Mouse (Mus musculus) Patski (cell line): ENCODE data around the gene Clec10a. TPM values are rescaled to one million over a fixed set of nuclear protein-coding genes. Genes with fewer than 3 reads are reported as not detected.
A peak's percentile ranks its signal among the peaks of the same experiment; 100 is the strongest.

Experiments
- ATAC-seq: fragments of 100-300 bp; one replicate; pipeline ENCODE4 v1.8.0; 2021
- CTCF ChIA-PET: fragments of 350-600 bp; sonication (Branson Sonifier 250); formaldehyde crosslinking; loops from one replicate; lab custom pipeline; 2022; ENCODE audit warnings: inconsistent platforms; lab: Charles Lee
- POLR2A ChIA-PET: fragments of 350-600 bp; sonication (Branson Sonifier 250); formaldehyde crosslinking; loops from one replicate; lab custom pipeline; 2022; ENCODE audit warnings: antibody characterized with exemption, inconsistent platforms; lab: Charles Lee
- DNase-seq: peaks from one replicate; pipeline ENCODE4 v3.0.0-alpha.2; 2011; ENCODE audit warnings: low read depth, low spot score
- H3K27me3 ChIP-seq: fragments of 371-371 bp; one replicate; pipeline ENCODE4 v1.5.1; 2021
- CTCF ChIP-seq: fragments of 100-300 bp; IDR thresholded peaks from one replicate; pipeline ENCODE4 v1.5.1; 2021
- in situ Hi-C: fragments of 300-500 bp; cut with MboI; formaldehyde crosslinking; loops from 3 replicates; pipeline ENCODE4 v1.11.1; 2018; ENCODE audit warnings: low pct_unique_long_range_greater_than_20kb, mixed read lengths
- polyA plus RNA-seq: library from polyadenylated mRNA; unstranded; gene quantifications from one replicate; pipeline ENCODE4 v1.2.3, GENCODE M21; 2021

Clec10a gene
- polyA plus RNA-seq, 1 experiment from 2014 or later, result not detected

DNA sequence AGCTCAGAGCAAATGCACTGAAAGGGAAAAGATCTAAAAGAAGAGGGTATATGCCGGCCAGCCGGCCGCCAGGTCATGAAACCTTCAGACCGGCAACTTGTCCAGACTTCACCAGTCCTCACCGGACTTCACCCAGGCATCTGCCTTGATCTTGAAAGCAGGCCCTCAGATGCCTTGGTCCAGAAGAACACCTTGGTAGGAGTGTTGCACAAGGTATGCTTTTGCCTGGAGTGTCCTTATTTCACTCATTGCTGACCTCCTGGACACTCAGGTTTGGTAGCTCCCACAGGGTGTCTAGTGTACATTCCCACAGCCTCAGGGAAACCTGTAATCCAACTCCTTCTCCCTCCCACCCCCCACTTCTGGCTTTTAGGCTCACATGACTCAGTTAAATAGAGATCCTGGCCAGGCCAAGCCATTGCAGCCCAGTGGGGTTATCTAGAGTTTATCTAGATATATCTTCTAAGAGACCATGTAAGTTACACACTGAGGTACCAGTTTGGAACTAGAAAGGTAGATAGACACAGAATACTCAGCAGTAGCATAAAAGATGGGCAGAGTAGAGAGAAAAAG is 44.1 kb downstream of the Clec10a start:
- in situ Hi-C loops, result loop anchor here (5.0 kb wide), 1 partner anchor 143 kb away; no protein-coding TSS in a partner anchor
- ChIA-PET CTCF (interaction anchor here (1.0 to 1.6 kb wide), 4 partner anchors 10 to 129 kb away, joined by 3 to 6 read pairs (median 4); partner anchors contain the start of gene Slc16a11), POLR2A (no interaction called here)
- ATAC-seq, result no peak
- no peak for TF ChIP-seq CTCF
- H3K27me3 ChIP-seq, result no peaks in the 10 kb centered on the region
- no peak for DNase-seq

DNA sequence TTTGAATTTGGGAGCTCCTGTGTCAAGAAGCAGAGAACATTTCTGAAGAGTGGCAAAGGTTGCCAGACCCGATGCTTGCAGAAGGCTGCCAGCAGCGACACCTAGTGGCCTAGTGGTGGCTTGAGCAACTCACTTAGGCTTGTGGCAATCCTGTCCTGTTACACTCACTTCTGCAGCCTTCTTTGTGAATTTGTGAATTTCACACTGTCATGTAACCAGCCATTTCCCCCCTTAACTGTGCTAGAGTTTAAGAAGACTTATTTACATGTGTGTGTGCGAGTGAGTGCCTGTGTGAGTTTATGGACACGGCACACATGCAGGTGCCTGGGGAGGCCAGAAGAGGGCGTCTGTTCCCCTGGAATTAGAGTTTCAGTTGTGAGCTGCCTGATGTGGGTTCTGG is 45.7 kb downstream of the Clec10a start:
- H3K27me3 ChIP-seq, result no peaks in the 10 kb centered on the region
- in situ Hi-C loops, result loop anchor here (5.0 kb wide), 1 partner anchor 144 kb away; no protein-coding TSS in a partner anchor
- ATAC-seq (no peak), DNase-seq (no peak)
- peak; percentile 98 for TF ChIP-seq CTCF
- CTCF ChIA-PET, result interaction anchor here (0.6 to 1.6 kb wide), 11 partner anchors 8 to 131 kb away, joined by 3 to 19 read pairs (median 4); partner anchors contain the start of gene Slc16a11
- POLR2A ChIA-PET, result interaction anchor here (0.8 to 0.9 kb wide), 2 partner anchors 11 to 39 kb away, joined by 3 read pairs; partner anchors contain the start of gene Slc16a11

DNA sequence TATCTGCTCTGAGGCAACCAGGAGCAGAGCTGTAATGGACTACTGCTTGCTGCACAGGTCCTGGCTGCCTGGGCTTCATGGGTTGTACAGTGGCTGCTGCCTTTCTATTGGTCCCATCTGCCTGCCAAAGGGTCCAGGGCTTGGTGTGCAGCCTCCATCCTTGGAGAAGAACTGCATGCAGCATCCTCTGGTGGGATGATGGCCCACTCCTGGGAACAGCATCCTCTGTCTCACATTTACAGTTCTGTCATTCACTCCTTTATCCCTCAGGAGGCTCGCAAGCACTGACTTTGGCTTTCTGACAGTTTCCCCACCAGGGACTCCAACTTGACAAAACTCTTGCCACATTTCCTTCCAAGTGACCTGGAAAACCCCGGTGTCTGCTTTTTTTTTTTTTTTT is 50.8 kb downstream of the Clec10a start:
- DNase-seq, result no peak
- ATAC-seq, result no peak
- CTCF ChIA-PET, result interaction anchor here (1.2 kb wide), 1 partner anchor 24 kb away, joined by 4 read pairs; no protein-coding TSS in a partner anchor
- TF ChIP-seq CTCF, result no peak
- in situ Hi-C loops, result loop anchor here (5.0 kb wide), 1 partner anchor 34 kb away; no protein-coding TSS in a partner anchor
- POLR2A ChIA-PET, result no interaction called here
- no peaks in the 10 kb centered on the region for H3K27me3 ChIP-seq

DNA sequence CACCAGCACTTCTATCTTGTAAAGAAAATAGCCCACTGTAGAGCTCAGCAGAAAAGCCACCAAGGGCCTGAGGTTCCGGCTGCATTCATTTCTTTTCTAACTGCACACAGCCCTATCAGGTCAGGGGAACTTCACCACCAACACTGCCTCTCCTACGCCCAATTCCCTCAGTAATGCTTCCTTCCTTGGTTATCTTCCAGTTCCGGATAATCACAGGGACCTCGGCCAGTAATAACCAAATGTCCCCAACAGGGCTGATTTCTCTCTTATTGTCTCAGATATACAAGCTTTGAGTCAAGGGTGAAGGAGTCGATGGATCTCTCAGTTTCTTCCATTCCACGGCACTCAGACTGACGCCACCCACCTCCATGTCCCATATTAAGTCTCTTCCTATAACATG is 51.3 kb downstream of the Clec10a start:
- ATAC-seq (no peak), DNase-seq (no peak)
- no peak for TF ChIP-seq CTCF
- CTCF ChIA-PET, result interaction anchor here (1.2 kb wide), 1 partner anchor 23 kb away, joined by 4 read pairs; no protein-coding TSS in a partner anchor
- in situ Hi-C loops, result loop anchor here (5.0 kb wide), 1 partner anchor 35 kb away; no protein-coding TSS in a partner anchor
- POLR2A ChIA-PET, result no interaction called here
- no peaks in the 10 kb centered on the region for H3K27me3 ChIP-seq

DNA sequence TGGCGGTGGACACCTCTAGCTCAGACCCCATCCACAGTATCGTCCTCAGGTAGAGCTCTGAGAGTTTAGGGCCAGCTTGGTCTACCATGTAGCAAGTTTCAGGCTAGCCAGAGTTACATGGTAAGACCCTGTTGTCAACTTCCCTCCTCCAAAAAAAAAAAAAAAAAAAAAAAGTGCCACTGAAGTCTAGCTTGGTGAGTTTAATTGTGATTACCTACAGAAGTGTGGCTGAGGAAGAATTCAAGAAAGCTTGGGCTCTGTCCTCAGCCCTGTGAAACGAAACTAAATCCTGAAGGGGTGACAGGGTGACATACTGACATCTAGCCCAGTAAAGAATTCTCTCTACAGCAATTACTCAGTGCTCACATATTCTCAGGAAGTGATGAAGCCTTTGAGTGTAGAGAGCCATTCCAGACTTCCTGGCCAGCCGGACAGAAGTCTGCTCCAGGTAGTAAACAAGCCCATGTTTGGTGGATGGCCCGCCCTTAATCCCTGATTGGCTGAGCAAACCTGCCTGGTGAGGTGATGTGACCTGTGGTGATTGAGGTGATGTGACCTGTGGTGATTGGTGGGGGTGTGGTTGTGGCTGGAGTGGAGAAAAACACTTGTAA is 52.9 kb downstream of the Clec10a start:
- no peak for ATAC-seq
- ChIA-PET POLR2A (interaction anchor here (0.6 to 0.8 kb wide), 4 partner anchors 59 to 194 kb away, joined by 3 to 6 read pairs (median 5); no protein-coding TSS in a partner anchor), CTCF (interaction anchor here (0.6 to 1.3 kb wide), 4 partner anchors 8 to 123 kb away, joined by 3 to 6 read pairs (median 3); no protein-coding TSS in a partner anchor)
- in situ Hi-C loops, result loop anchor here (5.0 kb wide), 1 partner anchor 37 kb away; no protein-coding TSS in a partner anchor
- TF ChIP-seq CTCF, result no peak
- no peak for DNase-seq
- H3K27me3 ChIP-seq, result no peaks in the 10 kb centered on the region

DNA sequence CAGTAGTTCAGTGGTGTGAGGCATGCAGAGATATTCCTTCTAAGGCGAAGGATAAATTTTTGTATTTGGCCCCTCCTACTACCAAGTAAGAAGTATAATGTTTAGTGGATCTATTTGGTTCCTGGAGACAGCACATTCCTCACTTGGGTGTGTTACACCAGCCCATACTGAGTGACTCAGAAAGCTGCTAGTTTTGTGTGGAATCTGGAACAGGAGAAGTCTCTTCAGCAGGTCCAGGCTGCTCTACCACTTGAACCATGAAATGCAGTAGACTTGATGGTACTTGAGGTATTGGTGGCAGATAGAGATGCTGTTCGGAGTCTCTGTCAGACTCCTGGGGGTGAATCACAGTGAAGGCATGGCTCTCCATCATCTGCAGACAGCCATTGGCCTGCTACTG is 54.7 kb downstream of the Clec10a start:
- H3K27me3 ChIP-seq, result no peaks in the 10 kb centered on the region
- TF ChIP-seq CTCF, result no peak
- CTCF ChIA-PET, result interaction anchor here (1.1 to 3.6 kb wide), 4 partner anchors 9 to 31 kb away, joined by 3 to 19 read pairs (median 4); partner anchors contain the start of gene Bcl6b
- POLR2A ChIA-PET, result no interaction called here
- DNase-seq (no peak), ATAC-seq (no peak)
- in situ Hi-C loops, result loop anchor here (10.0 kb wide), 1 partner anchor 276 kb away; the partner anchor contains the start of gene Ybx2

DNA sequence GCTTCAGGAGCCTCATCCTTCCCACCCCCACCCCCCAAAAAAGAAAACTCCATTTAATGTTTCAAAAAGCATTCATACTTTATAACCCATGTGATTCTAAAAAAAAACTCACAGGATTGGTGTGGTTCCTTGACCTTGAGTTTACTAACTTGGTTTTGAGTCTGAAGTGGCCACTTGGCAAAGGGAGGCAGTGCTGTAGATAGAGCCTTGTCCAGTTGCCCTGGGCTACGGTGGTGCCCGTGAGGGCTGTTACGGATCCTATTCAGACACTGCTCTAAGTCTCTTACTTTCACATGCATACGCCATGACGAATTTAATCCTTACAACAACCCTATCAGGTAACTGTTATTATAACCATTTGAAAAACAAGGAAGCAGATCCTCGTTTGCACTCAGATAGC is 56.0 kb downstream of the Clec10a start:
- in situ Hi-C loops, result loop anchor here (10.0 kb wide), 1 partner anchor 277 kb away; the partner anchor contains the start of gene Ybx2
- DNase-seq (no peak), ATAC-seq (no peak)
- POLR2A ChIA-PET, result interaction anchor here (0.7 to 1.2 kb wide), 2 partner anchors 11 to 119 kb away, joined by 3 read pairs; no protein-coding TSS in a partner anchor
- CTCF ChIA-PET, result interaction anchor here (1.2 to 3.6 kb wide), 5 partner anchors 10 to 63 kb away, joined by 3 to 19 read pairs (median 7); no protein-coding TSS in a partner anchor
- TF ChIP-seq CTCF, result no peak
- no peaks in the 10 kb centered on the region for H3K27me3 ChIP-seq

DNA sequence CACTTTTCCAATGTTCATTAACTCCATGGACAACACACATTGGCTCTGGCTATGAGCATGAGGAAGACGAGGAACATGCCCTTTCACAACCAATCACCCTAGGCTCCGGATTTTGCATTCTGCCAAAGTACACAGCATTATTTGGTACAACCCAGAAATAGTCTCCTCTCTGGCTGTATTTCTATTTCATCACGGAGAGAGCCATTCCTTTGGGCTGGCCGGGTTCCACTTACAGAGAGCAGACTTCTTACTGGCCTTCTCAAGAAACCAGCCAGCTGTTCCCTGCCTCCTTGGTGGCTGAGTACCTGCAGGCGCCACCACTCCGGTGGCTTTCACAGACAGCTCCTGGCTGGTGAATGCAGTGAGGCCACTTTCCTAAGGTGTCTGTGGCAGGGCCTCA is 56.4 kb downstream of the Clec10a start, which contains the start of gene Slc16a11:
TSS of gene Slc16a11 (plus strand) at position 330 of the 400 bp plus-strand sequence.
- POLR2A ChIA-PET, result interaction anchor here (1.2 kb wide), 1 partner anchor 11 kb away, joined by 3 read pairs; no protein-coding TSS in a partner anchor
- H3K27me3 ChIP-seq, result no peaks in the 10 kb centered on the region
- in situ Hi-C loops, result loop anchor here (10.0 kb wide), 1 partner anchor 278 kb away; the partner anchor contains the start of gene Ybx2
- ATAC-seq, result no peak
- DNase-seq, result no peak
- no peak for TF ChIP-seq CTCF
- CTCF ChIA-PET, result interaction anchor here (1.1 to 3.6 kb wide), 8 partner anchors 11 to 63 kb away, joined by 3 to 19 read pairs (median 6); no protein-coding TSS in a partner anchor

DNA sequence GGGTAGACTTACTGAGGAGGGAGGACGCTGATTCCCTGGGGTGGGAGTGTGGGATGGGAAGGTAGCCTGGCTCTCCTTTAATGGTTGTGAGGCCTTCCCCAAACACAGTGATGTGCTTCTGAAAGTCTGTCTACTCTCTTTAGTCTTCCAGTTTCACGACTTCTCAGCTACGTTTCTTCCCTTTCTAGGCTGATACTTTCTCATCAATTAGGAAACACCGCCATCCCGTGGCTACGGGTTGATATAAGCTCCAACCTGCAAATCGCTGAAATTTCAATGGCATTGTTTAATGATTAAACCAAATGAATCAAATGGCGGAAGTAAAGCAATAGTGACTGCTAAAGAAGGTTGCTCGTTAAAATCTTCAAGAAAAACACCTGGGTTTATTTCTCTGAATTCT is 56.9 kb downstream of the Clec10a start:
- in situ Hi-C loops, result loop anchor here (10.0 kb wide), 1 partner anchor 278 kb away; the partner anchor contains the start of gene Ybx2
- ChIA-PET CTCF (interaction anchor here (0.8 to 3.6 kb wide), 11 partner anchors 8 to 149 kb away, joined by 3 to 19 read pairs (median 6); no protein-coding TSS in a partner anchor), POLR2A (interaction anchor here (1.2 kb wide), 1 partner anchor 11 kb away, joined by 3 read pairs; no protein-coding TSS in a partner anchor)
- TF ChIP-seq CTCF, result no peak
- DNase-seq, result no peak
- no peaks in the 10 kb centered on the region for H3K27me3 ChIP-seq
- ATAC-seq, result peak; percentile 45

DNA sequence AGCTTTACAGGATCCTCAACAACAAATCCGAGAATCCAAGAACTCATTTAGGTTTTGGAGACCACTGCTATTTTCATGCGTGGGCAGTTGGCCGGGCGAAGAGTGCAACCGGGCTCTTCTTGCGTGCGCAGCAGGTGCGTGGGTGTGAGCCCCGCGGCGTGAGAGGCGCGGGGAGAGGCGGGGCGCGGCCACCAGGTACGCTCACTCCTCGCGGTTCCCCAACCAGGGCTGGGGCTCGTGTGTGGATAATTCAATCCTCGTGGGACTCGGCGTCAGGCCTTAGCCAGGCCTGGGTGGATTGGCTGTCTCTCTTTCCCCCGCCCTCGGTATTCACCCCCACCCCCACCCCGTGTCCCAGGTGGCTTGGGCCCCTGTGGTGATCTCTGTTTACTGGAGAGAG is 57.7 kb downstream of the Clec10a start:
- DNase-seq (no peak), ATAC-seq (no peak)
- in situ Hi-C loops, result loop anchor here (10.0 kb wide), 1 partner anchor 279 kb away; the partner anchor contains the start of gene Ybx2
- H3K27me3 ChIP-seq, result no peaks in the 10 kb centered on the region
- ChIA-PET CTCF (interaction anchor here (0.8 to 3.6 kb wide), 7 partner anchors 9 to 150 kb away, joined by 3 to 19 read pairs (median 6); no protein-coding TSS in a partner anchor), POLR2A (no interaction called here)
- TF ChIP-seq CTCF, result no peak
